Mouse (Mus musculus) induced T-regulatory cell, adult 2 months (primary cell): Measurements from ENCODE around the gene Ifrd2.
"Not testable (repeated sequence)": the region's sequence is repeated elsewhere in the genome, so short reads cannot be mapped to it uniquely, and the experiment has no call there.

ENCODE experiments used
- DNase-seq: peaks from one replicate; pipeline ENCODE4 v3.0.0-alpha.2; 2012; ENCODE audit warnings: low read depth

The Ifrd2 gene

GRCm38 (mm10) chr9:107551890-107552355, 35.5 kb upstream of the Ifrd2 start:
- DNase-seq: no peak

- DNase-seq: peak; percentile 38
Measured at GRCm38 (mm10) chr9:107552690-107553393, 34.6 kb upstream of the Ifrd2 start.

DNA sequence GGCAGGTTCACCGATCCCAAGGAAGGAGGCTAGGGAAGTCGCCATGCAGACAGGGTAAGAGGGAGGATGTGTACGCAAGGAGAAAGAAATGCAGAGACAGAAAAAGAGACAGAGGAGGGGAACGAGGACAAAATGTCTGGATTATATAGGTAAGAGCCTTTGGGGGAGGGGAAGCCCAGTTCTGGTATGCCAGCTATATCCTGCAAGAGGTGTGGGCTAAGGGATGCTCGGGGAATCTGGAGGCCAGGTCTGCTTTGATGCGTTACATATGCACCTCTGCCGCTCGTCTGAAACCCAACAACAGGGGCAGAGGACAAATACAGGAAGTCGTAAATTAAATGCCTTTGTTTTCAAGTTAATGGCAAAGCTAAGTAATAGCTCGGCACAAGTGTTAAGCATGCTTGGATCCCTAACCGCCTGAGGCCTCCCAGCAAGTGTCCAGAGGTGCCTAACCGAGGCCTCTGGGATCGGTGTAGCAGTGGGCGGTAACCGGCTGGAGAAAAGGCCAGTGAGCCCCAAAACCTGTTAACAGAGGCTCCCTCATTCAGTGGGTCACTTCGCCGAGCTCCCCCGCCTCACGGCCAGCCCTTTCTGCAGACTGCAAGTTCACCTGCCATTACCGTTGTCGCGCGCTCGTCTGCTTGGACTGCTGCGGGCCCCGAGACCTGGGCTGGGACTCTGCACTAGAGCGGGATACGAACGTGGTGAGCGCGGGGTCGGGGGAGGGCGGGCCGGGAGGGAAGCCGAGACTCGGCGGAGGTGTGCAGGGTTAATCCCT, 33.7 kb upstream of the Ifrd2 start:
- DNase-seq: peak; percentile 65

DNA sequence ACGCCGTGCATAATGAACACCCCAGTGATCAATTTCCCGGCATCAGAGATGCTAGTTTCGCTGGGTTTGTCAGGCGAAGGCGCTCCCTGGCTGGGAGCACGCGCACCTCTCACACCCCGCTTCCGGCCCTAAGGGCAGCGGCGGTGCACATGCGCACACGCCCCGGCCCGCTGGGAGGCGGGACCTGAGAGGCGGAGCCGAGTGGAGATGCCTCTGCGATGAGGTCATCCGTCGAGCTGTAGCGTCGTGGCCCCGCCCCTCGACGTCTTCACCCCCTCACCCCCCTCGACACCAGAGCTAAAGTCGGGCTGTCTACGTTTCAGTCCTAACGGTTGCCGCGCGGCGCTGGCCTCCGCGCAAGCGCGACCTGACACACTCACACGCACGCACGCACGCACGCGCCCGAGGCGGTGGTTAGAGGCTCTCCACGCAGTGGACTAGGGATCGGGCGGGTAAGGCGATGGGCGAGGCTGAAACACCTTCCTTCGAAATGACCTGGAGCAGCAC, 33.1 kb upstream of the Ifrd2 start:
- DNase-seq: peak; percentile 99

DNA sequence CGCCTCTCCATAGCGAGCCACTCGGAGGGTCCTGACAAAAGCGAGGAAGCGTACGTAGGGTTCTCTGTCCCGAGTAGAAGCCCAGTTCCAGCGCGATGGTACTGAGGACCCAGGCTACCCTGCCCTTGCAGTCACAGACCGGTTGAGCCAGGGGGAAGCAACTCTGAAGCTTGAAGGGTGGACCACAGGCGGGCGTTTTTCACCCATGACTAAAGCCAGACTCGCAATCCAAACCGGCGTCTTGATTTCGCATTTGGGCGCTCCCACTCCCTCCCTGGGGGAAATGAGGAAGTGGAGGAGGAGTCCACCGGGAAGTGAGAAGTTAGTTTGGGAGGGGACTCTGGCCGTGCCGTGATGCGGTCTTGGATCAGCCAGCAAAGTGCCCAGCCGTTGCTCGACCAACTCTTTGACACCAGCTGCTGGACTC, 32.4 kb upstream of the Ifrd2 start:
- no peak for DNase-seq

- no peak for DNase-seq
Measured at GRCm38 (mm10) chr9:107555701-107556100, 31.7 kb upstream of the Ifrd2 start.

DNA sequence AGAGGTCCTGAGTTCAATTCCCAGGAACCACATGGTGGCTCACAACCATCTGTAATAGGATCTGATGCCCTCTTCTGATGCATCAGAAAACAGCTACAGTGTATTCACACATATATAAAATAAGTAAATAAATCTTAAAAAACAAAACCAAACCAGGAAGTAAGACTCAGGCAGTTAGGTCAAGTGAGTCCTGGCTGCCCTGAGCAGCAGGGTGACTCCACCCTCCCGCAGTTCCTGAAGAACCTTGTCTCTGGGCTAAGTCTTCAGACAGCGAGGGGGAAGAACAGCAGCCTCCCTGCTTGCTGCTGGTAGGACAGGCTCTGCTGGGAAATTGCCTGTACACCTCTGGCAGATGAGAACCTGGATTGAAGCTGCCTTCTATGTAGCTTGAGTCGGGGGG, 31.1 kb upstream of the Ifrd2 start:
- peak; percentile 35 for DNase-seq

DNA sequence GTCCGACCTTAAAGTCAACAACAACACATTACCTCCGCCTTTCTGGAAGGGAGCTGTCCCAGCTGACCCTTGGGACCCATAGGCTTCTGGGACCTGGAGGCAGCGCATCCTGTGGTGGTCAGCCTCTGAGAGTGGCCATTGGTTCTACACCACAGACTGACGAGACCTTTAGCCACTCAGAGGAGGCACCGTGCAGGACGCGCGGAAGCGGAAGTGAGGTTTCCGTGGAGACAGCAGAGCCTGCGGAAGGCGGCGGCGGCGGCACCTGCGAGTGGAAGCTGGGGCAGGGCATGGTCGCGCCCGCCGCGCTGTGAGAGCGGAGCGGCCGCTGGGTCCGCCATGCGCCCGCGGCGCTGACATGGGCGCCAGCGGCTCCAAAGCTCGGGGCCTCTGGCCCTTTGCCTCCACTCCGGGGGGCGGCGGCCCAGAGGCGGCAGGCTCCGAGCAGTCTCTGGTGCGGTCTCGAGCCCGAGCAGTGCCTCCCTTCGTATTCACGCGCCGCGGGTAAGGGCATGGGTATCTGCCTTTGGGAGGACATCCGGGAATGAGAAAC, 24.3 kb upstream of the Ifrd2 start, which contains the start of gene Tusc2:
Gene Tusc2 (plus strand): TSS at position 227 of the 553 bp plus-strand sequence.
- DNase-seq: peak; percentile 96

GRCm38 (mm10) chr9:107565556-107565955, 21.9 kb upstream of the Ifrd2 start:
- peak; percentile 56 for DNase-seq

DNA sequence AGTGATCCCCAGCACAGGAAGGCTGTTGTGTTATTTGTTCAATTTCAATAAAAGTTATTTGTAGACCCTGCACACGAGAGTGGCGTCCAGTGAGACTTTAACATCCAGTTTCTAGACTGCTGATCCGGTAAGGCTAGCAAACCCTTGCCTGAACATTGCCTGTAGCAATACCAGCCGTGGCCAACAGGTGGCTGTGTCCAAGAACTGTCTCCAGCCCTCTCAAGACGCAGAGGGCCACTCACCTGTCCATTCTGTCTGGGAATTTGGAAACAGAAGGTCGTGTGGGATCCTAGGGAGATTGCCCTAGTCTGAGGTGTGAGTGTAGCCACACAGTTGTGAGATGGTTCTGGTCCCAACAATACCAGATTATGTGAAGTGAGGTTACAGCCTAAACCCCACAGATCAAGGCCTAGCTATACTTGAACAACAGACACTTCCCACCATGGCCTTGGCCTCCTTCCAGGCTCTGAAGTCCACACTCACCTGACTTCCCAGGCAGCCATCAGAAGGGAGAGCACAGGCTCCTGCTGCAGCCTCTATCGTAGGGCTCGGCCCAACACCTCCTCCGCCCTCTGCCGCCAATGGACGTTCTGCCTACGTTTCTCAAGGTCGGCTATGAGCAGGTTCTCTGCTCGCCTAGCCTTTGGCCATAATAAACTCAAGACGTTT, 21.3 kb upstream of the Ifrd2 start:
- DNase-seq: peak; percentile 89

GRCm38 (mm10) chr9:107566855-107567254, 20.6 kb upstream of the Ifrd2 start:
- DNase-seq: no peak

DNA sequence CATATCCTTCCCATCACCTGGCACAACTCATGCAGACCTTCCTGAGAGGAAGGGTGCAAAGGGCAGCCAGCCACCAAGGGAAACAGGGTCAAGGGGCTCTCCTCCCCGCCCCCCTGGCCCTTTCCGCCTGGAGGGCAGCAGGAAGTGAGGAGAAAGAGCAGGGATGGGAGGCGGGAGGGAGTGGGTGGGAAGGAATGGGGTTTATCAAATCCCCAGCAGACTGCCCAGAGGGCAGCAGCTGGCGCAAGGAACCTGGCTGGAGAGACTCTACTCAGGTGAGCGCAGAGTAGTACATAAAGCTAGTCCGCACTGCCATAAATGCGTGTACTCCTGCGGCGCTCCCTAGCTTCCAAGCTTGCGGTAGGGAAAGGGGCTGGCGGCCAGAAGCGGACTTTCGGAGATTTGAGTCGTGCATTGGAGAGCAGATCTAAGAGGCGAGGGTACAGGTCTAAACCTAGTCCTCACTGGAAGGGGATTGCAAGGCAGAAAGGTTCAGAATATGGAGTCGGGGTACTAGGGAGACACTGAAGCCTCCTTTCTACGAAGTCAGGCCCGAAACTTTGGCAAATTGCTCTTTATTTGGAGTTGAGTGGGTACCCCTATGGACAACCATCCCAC, 19.6 kb upstream of the Ifrd2 start, which contains the start of gene Hyal2:
Gene Hyal2 (plus strand): TSS at position 244 of the 618 bp plus-strand sequence.
- no peak for DNase-seq

DNA sequence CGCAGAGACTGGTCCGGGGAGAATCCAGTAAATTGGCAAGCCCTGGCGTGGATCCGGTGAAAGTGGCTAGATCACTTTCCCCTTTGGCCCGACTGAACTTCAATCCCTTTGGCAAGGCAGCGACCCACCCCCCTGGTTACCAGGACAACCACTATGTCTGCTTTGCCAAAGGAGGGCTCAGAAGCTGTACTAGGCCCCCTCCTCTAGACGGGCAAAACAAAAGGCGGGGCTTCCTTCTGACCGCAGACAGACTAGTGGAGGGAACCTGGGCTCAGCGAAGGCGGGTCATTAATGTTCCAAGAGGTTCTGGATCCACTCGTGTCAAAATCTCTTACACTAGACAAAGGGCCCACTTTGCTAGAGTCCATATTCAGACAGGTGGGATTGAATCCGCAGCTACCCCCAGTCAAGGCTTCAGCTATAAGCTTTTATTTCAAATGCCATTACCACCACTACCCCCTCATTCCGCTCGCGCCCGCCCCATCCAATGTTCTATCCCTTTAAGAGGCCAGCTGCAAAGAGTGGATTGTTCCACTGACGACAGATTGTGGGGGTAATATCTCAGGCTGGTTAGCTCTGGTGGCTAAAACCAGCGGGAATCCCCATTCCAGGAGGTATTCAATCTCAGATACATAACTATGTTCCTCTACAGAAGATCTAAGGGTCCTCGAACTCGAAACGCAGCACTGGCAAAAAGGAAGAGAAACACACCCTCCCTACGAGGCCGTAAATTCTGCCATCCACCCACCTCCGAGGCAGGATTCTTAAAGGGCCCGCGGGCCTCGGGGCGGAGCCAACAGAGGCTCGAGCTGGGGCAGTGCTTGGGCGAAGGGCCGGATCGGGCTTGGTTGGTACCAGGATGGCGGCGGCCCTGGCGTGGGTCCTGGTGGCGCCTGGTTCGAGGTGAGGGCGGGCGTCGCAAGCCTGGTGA, 18.8 kb upstream of the Ifrd2 start:
- peak; percentile 93 for DNase-seq

DNA sequence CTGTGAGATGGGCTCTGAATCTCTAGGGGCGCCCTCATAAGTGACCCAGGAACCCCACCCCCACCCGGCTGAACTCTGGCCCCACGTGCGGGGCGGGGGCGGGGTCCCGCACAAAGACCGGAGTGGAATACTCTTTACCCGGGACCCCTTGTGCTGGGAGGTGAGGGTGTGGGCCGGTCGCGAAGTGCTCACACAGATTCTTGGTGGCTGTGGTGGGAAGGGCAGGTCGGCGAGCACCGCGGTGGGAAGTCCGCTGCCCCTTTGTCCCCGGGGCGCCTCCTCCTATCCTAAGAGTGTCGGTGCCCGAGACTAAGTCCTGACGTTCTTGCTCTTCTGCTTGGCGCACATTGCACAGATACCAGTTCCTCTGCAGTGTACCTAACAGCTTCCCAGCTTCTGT, 18.2 kb upstream of the Ifrd2 start:
- DNase-seq: no peak

DNA sequence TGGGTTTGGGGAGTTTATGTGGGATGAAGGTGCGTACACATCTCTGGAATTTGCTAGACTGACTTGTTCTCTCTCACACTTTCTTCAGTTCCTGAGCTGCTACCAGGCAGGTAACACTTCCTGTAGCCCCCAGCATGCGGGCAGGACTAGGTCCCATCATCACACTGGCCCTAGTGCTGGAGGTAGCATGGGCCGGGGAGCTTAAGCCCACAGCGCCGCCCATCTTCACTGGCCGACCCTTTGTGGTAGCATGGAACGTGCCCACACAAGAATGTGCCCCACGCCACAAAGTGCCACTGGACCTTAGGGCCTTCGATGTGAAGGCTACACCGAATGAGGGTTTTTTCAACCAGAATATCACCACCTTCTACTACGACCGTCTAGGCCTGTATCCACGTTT, 17.4 kb upstream of the Ifrd2 start:
- no peak for DNase-seq

- no peak for DNase-seq
Measured at GRCm38 (mm10) chr9:107570845-107571244, 16.6 kb upstream of the Ifrd2 start.

GRCm38 (mm10) chr9:107571534-107572326, 15.7 kb upstream of the Ifrd2 start:
- no peak for DNase-seq

DNA sequence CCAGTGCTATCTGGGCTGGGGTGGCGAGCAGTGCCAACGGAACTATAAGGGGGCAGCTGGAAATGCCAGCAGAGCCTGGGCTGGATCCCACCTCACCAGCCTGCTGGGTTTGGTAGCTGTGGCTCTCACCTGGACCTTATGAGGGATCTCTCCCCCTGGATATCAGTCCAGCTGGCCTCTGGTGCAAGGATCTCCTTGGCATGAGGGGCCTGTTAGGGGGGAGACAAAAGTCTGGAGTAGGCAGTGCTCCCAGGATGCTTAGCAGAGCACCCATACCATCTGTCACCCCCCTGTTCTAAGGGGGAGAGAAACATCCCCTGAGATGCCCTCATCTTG, 15.1 kb upstream of the Ifrd2 start:
- no peak for DNase-seq

DNA sequence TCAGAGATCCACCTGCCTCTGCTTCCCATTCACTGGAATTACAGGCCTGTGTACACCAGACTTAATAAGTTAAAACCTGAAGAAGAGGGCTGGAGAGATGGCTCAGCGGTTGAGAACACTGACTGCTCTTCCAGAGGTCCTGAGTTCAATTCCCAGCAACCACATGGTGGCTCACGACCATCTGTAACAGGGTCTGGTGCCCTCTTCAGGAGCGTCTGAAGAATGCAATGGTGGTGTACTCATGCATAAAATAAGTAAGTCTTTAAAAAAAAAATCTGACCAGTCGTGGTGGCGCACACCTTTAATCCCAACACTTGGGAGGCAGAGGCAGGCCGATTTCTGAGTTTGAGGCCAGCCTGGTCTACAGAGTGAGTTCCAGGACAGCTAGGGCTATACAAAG, 13.7 kb upstream of the Ifrd2 start:
- not testable (repeated sequence) for DNase-seq
